Mouse (Mus musculus) lung, postnatal 0 days (tissue): ENCODE results near the gene Tmem104.

Source experiments
- CTCF ChIP-seq: IDR thresholded peaks from 2 replicates; pipeline ENCODE4 v1.5.1; 2016; ENCODE audit warnings: antibody characterized with exemption, mild to moderate bottlenecking
- EP300 ChIP-seq: IDR thresholded peaks from 2 replicates; pipeline ENCODE4 v1.6.1; 2016; ENCODE audit warnings: antibody characterized with exemption, mild to moderate bottlenecking, control low read depth

DNA sequence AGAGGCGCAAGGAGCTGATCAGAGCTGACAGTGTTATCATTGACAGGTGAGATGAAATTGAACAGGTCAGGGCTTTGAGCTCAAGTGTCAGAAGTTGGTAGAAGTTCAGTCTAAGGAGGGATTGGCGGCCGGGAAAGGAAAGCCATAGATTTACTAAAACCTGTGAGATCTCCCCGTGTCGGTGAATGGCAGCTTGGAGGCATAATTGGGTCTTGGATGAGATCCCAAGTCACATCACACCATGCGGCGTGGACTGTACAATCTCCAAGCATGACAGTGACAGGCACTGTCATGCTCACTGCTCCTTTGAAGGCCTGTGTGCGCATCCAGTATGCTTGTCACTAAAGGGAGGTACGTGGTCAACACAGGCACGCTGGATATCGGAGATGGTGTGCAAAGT lies 75.7 kb downstream of the Tmem104 start:
- TF ChIP-seq CTCF (no peak), EP300 (no peak)
